Mouse (Mus musculus): ENCODE data around the gene Taok3.

The Taok3 gene

DNA sequence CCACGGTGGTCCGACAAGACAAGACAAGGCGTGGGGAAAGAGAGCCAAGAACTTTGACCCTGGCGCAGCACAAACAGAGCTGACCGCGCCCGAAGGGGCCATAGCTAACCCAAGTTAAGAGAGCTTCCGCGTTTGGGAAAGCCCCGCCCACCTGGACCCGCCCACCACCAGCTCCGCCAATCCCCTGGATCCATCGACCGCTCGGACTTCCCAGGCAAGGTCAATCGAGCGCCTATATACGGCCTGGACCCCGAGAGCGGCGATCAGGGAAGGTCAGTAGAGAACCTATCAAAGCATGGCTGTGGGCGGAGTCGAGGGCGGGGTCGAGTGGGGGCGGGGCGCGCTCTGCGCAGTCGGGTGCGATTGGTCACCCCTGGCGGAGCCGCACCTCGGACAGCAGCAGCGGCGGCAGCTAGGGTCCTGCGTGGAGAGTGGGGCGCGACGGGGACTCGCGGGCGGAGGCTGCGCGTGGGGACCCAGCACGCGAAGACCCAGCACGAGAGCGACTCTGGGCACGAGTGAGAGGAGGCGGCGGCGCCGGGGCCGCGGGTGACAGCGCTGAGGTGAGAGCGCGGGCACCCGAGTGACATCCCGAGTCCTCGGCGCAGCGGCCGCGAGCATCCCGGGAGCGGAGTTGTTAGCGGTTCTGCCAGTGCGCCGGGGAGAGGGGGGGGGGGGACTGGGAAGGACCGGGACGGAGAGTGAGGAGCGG lies at the start of gene Taok3:
TSS of gene Taok3 (plus strand) at position 353 of the 712 bp plus-strand sequence.
- peak; percentile 98 for DNase-seq (ENCODE audit: low spot score)

DNA sequence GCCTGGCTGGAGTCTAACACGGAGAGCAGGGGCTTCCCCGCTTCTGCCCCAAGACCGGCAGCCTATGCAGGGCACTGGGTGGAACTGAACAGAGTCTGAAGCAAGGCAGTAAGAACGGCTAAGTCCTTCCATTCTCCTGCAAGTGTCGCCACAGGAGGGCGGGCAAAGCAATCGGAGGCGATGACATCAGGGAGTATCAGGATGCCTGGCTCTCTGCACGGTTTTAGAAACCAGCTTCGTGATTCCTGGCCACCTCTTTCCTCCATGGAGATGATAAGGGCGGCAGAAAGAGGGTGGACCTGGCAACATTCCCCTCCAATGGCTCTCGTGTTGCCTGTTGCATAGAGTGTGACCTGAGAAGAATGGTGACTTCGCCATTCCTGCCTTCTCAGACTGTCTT lies 32.2 kb upstream of the Taok3 start:
- DNase-seq (ENCODE audit: low spot score): peak; percentile 62

DNA sequence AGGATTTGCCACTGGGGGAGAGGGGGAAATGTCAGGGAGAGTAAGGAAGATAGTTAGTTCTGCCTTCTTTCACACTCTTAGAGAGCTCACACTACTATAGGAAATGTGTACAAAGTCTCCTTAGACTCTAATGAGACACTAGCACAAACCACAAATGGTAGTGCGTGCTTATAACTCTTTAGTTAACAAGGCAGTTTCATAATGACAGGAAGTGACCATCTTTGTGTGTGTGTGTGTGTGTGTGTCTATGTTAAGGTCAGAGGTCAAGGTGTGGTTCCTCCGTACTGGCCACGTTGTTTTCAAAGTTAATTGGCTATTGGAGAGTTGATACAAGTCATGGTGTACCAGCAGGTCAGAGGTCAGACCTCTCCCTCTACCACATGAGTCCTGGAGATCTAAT lies 30.8 kb upstream of the Taok3 start:
- peak; percentile 27 for DNase-seq (ENCODE audit: low spot score)

DNA sequence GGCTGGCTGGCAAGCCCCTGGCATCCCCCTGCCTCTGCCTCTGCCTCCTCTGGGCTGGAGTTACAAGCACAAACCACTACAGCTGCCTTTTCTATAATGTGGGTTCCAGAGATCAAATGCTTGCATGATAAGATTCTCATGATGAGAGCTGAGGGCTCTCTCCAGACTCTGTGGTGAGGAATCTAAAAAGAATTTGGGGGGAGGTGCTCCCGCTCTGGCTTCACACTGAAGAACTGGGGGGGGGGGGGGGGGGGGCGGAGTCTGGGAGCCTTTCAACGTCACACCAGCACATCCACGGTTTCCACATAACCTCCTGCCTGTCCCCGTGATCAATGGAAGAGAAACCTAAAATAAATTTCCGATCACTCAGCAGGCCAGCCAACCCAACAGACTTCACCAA lies 30.1 kb upstream of the Taok3 start:
- DNase-seq (ENCODE audit: low spot score): no peak

DNA sequence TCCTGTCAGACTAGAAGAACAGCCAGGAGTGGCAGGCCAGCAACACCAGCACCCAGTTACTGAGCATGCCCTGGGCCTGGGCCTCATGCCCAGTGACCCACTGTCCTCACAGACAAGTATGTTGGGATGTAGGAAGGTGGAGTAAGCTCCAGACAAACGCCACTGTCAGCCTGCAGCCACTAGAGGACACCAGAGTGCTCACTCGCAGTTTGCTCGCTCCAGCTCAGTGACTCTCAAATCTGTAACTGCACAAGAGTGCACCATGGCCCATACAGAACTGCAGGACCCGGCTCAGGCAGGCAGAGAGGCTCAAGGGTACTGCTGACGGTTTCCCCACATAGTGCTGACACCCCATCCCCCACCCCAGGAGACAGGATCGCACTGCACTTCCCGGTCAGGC lies 25.5 kb upstream of the Taok3 start:
- peak; percentile 66 for DNase-seq (ENCODE audit: low spot score)

DNA sequence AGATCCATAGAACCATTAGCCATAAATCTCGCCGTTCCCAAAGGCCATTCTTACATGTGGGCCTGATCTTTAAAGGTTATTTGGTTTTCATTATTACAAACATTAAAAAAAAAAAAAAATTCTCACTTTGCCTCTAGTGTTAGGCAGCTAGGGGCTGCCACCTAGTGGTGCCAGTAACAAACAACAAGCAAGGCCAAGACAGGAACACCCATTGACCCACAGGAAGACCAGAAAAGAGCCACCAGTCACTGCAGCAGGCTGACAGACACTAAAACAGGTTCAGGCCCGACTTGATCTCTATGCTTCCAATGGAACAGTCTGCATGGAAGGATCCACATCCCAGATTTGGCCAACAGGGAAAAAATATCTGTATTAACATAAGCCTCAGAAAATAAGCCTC lies 23.2 kb upstream of the Taok3 start:
- peak; percentile 77 for DNase-seq (ENCODE audit: low spot score)

DNA sequence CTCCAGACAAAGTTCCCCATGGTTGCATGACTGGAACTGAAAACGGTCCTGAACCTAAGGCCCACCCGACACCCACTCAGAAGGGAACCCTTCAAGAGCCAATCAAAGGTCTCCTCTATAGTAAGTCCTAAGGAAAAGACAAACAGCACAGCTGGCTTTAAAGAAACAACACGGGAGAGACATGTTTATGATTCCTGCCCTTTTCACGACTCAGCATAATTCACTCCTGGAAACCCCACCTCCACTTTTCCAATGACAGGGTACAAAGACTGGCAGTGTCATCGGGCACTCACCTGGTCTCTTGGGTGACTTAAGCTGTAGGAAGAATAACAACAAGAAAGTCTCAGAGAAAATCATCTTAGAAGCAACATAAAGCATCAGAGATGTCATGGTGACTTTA lies 20.9 kb upstream of the Taok3 start:
- no peak for DNase-seq (ENCODE audit: low spot score)

DNA sequence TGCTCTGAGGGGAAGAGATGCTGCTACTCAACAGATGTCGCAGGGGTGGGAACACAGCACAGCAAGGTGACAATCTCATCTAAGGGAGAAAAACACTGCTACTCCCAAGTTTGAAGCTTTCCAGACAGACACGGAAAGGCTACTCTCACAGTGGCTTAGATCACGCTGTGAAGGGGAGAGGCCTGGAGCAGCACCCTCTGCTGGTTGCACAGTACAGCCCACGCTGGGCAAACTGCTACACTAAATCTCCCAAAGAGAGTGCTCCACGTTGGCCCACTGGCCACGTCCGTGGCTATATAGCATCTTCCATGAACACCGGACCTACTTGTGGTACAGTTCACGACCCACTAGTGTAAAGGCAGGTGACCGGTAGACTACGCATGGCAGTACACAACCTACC lies 20.2 kb upstream of the Taok3 start:
- no peak for DNase-seq (ENCODE audit: low spot score)

DNA sequence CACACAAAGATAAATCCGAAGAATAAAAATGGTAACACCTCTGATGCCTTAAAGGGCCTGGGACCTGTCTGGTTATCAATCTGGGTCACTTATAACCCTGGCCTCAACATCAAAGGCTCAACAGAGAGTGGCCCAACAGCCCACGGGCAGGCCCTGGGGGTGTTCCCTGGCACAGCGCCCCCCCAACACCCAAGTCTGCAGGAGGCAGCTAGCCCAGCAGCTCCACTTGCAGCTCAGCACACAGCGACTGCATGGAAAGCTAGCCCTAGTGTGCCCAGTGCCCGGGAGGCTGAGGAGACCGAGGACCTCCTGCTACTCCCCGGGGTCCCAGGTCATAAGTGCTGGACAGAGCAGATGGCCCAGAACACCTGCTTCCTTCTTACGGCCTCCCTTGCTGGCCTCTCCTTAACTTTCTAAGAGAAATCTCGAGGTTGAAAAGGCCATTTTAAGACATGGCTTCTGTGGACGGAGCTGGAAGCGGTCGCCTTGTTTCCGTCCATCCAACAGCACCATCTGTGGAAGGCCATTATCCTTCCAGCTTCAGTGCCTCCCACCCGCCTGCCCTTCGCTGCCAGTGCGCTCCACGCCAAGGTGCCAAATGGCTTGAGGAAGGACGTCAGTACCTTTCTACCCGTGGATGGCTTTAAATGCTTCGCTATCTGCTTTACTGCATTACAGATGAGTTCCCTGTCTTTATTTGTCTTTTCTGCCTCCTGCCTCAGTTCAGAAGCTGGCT lies 16.6 kb upstream of the Taok3 start:
- no peak for DNase-seq (ENCODE audit: low spot score)

DNA sequence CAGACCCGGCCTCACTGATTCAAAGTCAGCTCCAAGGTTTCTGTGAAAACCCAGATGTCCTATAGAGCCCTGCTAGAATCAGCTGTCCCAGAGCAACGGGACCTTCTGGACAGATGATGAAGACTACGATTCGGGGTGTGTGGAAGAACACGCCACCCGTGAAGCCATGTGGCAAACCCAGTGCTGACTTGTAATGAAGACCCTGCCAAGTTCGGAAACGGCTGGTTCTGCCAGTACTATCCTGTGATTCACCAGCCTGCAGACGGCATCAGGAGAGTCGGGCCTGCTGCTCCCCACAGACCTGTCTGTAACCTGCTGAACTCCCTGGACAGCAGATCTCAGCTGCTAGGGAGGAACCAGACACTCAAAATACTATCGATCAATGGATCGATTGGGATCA lies 15.6 kb upstream of the Taok3 start:
- DNase-seq (ENCODE audit: low spot score): no peak

DNA sequence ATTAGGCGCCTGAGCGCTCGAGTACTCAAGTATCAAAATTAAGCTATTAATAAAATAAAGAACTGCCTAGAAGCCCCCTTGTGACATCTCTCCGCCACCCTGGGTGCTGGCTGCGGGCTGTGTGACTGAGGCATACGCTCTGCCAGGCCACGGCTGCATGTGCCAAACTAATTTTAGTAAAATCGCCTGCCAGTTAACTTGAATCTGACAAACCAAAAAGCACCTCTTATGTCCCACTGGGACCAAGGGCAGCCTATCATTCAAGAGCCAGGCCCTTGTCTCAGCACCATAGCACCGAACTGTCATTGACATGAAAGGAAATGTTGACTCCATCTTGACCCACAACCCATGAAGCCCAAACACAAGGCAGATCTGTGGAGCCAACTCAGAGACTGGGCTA lies 14.2 kb upstream of the Taok3 start:
- no peak for DNase-seq (ENCODE audit: low spot score)

DNA sequence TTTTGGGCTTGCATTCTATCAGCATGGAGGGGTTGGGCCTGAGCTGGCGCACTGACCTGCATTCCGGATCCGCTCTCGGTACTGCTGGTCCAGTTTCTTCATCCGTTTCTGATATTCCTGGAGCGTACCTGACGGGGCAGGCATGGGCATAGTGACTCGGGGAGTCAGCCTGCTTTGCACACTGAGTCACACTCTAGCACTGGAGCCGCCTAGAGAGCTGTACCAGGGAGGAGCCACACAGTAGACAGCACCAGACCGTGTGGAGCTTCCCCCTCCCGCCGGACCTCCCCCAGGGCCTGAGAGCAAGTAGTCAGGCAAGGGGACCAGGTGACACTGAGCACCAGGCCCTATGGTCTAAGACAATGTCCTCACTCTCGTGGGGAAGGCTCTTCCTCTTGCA lies 11.6 kb upstream of the Taok3 start:
- no peak for DNase-seq (ENCODE audit: low spot score)

DNA sequence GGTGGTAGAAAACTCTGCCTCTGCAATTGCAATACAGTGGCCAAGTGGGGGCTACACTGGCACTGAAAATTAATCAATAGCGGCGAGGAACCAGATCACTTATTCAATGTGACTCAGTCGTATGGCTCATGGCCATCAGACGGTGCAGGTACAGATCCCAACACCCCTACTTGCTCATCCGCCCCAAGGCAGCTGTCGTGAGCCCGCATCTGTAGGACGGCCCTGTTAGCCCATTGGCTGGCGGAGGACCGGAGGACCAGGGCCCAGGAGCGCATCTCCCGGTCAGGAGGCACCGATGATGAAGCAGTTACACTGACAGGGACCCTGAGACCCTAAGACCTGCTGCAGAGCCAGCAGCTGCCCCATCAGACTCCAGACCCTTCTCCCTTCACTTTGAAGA lies 11.2 kb upstream of the Taok3 start:
- no peak for DNase-seq (ENCODE audit: low spot score)

DNA sequence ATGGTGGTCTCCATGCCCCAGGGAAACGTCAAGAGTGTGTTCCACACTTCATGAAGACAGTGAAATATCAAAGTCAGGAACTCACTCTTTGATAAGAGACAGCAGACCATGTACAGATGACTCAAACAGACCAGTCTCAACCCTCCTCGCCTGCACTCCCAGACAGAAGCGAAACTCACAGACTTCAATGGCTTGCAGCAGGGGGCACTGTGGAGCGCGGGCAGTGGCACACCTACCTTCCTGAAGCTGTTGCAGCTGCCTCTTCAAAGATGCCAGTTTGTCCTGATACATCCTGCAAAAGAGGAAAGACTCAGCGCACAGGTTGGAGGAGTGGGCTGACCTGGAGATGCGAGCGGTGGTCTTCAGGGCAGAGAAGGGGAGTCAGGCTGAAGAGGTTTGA lies 10.4 kb upstream of the Taok3 start:
- DNase-seq (ENCODE audit: low spot score): no peak

DNA sequence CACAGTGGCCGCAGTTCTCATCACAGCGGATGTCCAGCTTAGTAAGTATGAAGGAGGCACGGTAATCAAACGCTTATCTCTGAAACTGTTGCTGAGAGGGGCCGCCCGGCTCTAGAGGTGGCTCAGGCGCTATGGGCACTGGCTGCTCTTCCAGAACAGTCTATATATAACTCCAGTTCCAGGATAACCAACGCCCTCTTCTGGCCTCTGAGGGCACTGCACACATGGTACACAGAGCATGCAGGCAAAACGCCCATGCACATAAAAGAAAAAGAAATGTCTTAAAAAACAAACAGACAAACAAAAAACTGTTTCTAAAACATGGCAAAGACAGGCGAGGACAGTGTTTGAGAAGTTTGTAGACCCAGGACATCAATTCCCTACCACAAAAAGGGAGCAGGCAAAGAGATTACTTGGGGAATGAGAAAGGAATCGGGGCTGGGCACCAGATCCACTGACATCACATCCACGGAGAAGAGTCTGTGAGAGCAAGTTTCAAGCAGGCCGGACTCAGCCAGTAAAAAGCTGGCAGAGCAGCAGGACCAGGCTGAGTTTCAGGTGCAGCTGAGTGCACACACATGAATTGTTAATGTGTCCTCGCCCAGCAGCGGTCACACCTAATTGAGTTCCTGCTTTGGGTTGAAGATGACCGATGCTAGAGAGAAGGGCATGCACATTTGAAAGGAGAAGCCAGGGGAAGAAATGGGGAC lies 8.7 kb upstream of the Taok3 start:
- no peak for DNase-seq (ENCODE audit: low spot score)

DNA sequence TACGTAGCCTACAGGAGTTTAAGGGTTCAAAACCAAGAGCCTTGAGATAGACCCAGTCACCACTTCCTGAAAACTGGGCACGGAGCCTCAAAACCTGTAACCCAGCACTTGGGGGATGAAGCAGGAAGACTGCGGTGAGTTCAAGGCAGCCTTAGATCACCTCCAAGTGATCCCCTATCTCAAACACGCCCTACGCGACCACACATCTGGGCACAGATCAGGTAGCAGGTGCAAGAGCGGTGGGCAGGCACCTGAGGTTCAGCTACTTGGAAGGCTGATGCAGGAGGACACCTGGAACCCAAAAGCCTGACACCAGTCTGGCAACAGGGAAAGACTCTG lies 8.2 kb upstream of the Taok3 start:
- DNase-seq (ENCODE audit: low spot score): no peak

DNA sequence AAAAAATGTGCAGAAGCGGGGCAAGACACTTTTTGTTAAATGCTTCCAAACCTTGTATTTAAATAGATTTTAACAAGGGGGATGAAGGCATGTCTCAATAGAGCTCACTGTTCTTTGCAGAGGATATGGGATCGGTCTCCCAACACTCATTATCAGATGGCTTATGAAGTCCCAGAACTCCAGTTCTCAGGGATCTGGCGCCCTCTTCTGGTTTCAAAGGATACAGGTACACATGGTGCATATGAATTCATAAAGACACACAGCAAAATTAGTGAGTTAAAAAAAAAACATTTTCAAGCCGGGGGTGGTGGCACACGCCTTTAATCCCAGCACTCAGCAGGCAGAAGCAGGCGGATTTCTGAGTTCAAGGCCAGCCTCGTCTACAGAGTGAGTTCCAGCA lies 6.6 kb upstream of the Taok3 start:
- peak; percentile 35 for DNase-seq (ENCODE audit: low spot score)

DNA sequence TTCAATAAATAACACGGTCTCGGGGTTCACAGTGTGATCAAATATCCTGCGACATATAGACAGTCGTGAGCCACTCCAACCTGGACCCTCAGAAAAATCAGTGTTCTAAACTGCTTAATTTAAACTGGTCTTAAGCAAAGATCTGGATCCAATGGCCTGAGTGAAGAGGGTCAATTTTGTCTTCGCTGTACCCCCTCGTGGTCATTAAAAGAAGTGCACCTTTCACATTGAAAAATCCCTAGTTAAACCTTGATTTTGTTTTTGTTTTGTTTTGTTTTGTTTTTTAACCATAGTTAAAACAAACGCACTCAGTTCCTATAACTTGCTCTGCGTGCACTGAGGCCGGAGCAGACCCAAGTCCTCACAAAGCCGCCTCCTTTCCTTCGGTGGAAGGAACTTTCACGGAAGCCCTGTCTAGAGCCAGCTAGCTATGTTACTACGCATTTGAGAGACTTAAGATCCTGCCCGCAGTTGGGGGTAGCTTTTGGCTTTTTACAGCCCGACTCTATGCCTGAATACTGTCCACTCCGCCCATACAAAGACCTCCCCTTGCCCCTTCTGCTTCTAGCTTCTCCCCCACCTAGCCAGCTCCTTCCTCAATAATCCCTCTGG lies 5.2 kb upstream of the Taok3 start:
- peak; percentile 63 for DNase-seq (ENCODE audit: low spot score)

DNA sequence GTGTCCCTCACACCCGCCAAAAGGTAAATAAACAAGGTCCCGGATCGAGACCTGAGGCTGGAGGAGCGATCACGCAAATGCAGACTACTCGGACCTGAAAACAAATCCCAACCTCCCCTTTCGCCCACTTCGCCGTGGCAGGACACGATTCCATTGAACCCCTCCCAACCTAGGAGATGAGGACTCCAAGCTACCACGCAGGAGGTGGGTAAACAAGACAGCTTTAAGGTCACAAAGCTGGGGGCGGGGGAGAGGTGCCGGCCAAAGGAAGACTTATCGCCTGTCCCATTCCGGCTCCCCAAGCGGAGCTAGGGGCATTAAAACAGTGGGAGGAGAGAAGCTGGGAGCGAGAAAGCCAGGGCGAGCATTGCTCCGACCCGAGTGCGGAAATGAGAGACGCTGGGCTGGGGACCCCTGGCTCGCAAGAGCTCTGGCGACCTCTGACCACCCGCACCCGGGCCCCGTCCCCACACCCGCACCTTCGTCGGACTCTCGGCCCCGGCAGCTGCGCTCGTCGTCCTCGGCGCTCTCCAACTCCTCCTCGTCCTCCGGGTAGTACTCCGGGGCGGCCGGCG lies 4.6 kb upstream of the Taok3 start:
- DNase-seq (ENCODE audit: low spot score): peak; percentile 36

DNA sequence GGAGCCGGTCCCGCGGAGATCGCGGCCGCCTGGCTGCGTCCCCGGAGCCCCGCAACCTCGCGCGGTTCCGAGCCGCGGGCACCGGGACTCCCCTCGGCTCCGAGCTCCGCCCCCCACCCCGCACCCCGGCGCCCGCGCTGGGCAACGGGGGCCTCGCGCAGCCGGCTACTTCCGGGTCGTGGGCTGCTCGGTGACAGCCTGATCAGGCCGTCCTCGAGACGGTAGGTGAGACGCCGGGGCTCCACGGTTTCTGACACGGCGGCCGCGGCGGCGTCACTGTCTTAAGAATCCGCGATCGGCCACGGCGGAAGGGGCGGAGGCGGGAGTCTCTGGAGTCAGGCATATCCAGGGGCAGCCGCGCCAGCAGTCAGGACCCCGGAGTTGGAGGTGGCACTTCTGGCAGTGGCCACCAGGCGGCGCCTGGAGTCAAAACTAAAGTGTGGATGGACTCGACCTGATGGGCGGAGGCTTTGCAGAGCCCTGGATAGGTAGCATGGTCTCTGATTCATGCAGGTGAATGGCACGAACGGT lies 4.0 kb upstream of the Taok3 start, which contains the start of gene Suds3:
TSS of gene Suds3 (minus strand) at position 278 of the 531 bp plus-strand sequence.
- DNase-seq (ENCODE audit: low spot score): peak; percentile 77

DNA sequence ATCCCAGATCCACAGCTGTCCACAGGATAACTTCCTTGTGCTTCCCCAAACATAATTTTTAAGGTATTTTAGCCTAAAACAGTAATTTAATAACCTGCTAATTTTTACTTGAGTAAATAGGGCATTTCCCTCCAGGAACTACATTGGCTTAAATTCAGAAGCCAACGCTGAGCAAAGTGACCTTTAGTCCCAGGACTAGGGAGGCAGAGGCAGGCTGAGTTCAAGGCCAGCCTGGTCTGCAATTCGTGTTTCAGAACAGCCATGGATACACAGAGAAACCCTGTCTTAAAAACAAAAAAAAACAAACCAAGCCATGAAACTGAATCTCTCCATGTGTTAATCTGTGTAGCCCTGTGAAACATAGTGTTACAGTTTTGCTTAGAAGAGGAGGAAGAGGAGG lies 3.3 kb upstream of the Taok3 start:
- DNase-seq (ENCODE audit: low spot score): no peak

DNA sequence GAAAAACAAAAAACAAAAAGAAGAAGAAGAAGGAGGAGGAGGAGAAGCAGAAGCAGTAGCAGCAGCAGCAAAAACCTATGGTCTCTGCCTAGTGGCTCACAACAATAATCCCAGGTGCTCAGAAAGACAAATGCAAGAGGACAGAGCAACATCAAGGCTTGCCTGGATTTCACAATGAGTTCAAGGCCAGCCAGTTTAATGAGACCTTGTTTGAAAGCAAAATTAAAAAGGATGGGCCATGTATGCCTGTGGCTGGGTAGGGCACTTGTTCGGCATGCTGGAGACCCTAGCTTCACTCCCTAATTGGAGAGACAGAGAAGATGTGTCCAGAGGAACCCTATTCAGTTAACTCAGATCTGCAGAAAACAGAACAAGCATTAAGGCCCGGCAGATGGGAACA lies 2.7 kb upstream of the Taok3 start:
- no peak for DNase-seq (ENCODE audit: low spot score)

All from embryo, embryonic 10 days (tissue).